Mouse (Mus musculus) cerebral cortex, adult 2 months (tissue): Measurements from ENCODE around the gene Fam13a.

ENCODE experiments used
- WGBS: fragments of 180-500 bp; shearing (Covaris S2); methylation state at CpG from one replicate; pipeline ENCODE4 v1.1.7; 2018; 5-methylcytosine and 5-hydroxymethylcytosine counted together

The Fam13a gene

DNA sequence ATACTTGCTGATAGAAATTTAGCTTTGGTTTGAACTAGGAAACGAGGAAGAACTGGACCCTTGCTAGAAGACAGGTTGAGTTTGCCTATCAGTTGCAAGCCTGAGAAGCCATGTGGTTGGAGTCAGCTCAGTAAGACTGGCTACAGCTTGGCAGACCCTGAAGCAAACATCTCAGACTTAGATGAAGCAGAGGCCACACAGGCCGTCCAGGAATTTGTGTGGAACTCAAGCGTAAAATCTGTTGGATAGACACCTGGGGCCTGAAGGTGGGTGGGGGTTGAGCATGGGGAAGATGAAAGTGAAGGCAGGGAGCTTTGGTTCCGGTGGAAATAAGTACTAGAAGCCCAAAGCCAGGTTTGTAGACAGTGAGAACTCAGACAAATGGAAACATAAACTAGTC lies 25.8 kb downstream of the Fam13a start:
- WGBS: 58% methylated on average over 4 of the region's 4 CpGs

DNA sequence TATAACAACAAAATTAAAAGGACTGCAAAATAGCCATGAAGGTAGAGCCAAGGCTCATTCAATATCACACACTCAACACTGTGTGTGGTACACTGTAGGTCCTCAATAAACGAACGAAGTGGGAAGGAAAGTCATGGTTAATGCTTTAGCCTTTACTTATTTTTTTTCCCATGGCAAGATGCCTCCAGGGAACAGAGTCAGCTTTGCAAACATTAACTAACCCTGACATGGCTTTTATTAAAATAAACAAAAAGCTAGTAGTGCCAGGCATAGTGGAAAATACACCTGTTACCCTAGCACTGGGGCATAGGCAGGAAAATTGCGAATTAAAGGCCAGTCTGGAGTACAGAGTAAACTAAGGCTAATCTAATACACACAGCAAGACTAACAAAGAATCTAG lies 35.2 kb downstream of the Fam13a start:
- 78% methylated on average over 3 of the region's 3 CpGs for WGBS

DNA sequence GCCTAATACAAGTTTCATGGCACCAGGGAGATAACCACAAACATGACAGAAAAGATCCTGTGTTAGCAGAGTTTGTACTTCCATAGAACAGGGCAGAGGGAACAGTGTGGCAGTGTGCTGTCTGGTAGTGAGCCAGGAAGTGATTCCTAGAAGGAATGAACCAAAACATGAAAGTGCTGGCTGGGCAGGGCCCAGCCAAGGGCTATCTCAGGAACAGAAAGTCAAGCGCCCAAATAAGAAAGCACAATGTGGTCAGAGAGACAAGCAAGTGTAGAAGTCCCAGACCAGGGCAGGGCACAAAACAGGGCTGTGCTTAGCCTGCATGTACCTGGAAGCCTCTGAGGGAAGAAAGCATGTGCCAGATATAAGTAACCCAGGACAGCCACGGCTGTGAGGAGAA lies 35.6 kb downstream of the Fam13a start:
- 86% methylated on average over 2 of the region's 2 CpGs for WGBS

DNA sequence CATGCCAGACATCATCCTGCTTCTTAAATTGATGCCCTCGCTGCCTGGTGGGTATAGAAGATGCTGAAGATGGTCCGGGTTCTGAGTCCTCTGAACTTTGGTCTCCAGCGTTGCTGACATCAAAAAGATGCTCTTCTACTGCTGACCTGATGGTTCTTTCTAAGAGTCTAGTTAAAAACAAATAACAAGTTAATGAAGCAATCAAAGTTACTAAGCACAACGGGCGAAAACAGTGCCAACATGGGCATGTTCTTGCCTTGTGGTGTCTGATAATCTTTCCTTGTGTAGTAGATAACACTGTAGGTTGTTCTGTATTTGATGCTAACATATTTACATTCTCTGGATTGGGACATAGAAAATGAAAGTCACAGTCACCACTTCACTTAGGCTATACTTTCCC lies 37.2 kb downstream of the Fam13a start:
- WGBS: 94% methylated on average over 5 of the region's 5 CpGs

DNA sequence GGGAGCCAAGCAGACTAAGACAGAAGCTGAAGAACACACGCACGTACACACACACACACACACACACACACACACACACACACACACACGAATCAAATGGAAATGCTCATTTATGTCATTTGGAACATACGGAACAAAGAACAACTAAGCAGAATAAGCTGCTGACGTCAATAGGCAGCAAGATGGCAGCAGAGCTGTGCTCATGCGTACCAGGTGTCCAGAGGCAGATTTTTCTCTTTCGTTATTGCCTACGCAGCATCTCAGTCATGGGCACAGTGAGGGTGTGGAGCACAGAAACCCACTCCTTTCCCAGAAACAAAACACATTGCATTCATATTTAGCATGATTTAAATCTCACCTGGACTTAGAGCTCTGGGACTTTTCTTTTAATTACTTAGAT lies 39.2 kb downstream of the Fam13a start:
- WGBS: 73% methylated on average over 8 of the region's 8 CpGs

DNA sequence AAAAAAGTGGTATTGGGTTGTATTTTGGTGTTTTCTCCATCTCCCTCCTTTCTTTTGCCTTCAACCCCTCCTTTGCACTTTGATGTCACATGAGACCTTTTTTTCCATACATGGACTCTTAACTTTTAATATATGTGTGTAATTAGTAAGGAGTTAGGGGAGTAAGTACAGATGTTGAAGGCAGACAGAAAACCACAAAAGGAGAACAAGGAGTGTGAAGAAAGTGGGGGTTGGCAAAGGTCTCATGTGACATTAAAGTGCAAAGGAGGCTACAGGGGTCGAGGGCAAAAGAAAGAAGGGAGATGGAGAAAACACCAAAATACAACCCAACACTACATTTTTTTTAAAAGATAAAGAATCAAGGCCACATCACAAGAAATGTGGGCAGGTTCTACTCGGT lies 49.1 kb downstream of the Fam13a start:
- WGBS: 71% methylated on average over 2 of the region's 2 CpGs

DNA sequence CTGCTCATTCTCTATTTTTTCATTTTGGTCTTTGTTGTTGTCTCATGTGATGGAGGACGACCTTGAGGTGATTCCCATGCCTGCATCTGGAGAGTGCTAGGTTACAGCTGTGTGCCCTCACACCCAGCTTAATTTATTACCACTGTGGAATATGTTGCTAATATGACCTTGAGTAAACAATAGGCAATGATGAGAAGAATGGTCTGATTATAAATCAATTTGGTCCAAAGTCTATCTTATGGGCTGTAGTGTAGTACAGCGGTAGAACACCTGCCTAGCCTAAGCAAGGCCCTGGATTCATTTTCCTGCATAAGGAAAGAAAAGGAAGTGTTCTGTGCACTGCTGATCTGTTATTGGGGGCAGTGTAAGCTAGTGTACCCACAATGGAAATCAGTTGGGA lies 49.9 kb downstream of the Fam13a start:
- whole genome bisulfite sequencing: 97% methylated on average over 2 of the region's 2 CpGs

DNA sequence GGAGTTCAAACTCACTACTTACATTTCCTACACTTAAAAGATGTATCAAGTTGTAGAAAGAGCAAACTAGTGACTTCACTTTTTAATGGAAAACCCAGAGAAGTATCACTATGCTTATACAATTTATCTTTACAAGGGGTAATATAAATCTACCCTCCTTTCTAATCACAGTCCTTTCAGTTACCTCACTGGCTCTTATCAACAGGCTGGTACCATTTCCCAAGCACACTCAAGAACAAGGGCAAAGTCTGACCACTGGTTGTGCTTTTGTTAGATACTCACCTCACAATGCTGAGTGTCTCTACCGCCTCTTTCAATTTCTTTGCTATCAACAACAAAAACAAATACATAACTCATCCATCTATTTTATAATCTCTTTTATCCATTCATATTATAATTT lies 51.5 kb downstream of the Fam13a start:
- WGBS: 98% methylated on average over 1 of the region's 1 CpGs

DNA sequence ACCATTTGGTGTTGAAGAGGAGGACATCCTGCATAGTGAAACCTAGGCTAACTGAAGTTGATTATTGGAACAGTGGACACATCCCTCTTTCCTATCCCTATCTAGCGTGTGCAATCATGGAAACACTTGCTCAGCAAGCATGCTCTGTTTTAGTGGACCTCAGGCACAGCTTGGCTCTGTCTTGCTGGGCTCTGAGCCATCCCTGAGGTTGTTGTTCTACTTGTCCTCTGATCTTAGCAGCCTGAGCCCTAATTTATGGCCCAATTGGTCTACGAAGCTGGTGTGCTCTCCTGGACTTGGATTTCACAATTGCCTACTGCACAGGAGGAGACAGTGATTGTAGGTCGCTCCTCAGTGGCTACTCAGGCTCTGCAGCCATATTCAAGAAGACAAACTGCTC lies 56.1 kb downstream of the Fam13a start:
- WGBS: 76% methylated on average over 3 of the region's 3 CpGs

DNA sequence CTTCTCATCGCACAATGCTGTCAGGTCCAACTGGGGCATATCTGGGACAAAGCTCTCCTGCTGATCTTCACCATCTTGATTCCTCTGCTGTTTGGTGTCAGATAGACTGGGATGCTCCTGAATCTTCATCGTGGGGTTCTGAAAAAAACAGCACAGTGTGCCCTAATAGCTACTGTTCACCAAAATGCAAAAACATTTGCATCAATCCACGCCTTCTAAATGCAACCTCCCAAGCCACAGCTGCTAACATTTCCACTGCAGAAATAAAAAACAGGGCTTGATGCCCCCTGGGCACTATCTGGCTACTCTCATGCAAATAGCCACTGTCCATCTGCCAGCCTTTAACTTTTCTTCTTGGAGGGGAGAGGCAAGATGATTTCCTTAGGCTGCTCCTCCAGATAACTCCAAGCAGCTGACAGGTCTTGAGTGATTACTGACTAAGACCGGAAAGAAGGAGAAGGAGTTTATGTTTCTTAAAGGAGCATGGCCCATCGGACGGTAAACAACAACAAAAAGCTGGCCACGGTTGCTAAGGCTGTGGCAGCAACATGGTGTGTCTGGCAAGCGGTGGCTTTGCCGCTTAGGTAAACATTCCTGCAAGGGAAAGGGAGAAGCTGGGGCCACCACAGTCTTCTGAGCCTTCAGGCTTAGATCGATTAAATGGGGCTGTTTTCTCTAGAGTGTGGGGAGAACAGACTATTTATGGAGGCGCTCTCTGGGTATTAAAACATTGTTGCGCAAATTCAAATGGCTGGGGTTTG lies 59.1 kb downstream of the Fam13a start:
- WGBS: 44% methylated on average over 12 of the region's 12 CpGs

DNA sequence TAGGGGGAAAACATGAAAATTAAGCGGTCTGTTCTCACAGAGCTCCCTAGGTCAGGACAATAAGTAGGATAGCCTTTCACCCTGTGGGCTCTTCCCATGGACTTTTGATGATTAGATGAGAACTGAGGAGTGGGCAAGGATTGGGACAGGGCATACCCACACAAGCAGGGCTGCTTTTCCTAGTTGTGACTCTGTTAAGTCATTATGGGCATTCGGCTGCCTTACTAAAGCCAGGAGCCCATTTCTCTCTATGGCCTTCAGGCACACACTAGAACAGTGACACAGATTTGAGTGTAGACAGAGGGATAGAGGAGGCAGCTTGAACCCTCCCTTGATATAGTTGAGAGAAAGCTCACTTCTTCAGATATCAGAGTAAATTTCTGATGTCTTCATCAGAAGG lies 60.3 kb downstream of the Fam13a start:
- 88% methylated on average over 2 of the region's 2 CpGs for WGBS

DNA sequence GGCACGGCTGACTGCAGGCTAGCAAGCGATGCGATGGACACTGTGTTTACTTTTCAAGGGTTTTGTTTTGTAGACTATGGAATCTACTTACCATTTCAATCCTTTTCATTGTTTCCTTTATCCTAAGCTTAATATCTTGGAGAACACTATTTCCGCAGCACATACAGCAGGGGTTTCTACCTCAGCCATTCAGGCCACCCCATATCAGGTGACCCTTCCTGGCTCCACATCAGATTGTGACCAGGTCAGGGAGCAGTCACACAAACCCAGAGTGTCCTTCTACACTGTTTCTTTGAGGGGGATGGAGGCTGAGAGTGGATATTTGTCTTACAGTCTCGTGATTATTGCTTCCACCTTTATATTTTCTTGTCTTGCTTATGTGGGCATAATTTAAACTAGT lies 61.7 kb downstream of the Fam13a start:
- 93% methylated on average over 5 of the region's 5 CpGs for WGBS

DNA sequence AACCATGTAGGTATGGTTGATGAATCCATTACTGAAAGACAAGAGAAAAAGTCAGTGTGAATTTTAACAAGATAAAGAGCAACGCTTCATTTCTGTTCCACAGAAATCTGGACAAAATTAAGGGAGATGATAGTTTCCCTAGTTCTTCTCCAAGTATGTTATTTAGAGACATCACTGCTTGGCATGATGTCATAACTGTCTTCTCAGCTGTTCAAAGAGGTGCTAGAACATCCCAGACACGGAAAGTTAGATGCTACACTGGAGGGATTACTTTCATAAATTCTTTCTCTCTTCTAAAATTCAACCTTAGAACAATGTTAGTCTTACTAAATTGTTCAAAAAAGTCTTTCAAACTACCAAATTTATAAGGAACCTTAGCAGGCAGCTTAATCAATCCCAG lies 63.8 kb downstream of the Fam13a start:
- 59% methylated on average over 2 of the region's 2 CpGs for WGBS

DNA sequence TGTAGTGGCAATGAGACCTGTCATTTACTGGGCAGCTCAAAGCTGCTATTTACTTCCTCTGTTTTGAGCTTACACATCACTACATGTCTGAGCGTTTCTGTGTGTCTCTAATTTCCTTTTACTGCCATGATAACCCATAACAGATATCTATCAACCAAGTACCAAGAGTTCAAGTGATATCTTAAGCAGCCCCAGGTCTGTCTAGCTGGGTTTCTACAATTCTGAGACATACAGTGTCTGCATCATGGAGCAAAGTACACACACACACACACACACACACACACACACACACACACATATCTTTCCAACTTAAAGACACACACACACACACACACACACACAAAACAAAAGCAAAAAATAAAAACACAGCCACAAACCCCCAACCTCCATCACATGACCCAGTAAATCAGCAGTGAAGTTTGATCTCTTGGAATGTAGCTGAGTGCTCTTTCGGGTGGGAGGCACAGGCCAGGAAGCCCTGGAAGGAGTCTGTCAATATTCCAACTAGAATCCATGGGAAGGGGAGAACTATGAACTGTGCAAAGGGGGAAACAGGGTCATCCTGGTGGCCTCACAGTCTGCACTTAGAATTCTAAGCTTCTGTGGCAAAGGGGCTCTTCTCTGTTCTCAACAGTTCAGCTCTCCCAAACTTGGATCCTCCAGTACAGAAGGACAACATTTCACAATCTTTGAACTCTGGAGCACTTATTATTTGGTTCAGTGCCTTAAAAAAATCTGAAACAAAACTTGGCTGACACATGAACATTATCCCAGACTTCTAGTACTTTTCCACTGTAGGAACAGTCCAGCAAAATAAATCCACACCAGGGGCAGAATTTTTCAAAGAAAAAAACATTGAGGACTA lies 73.0 kb downstream of the Fam13a start:
- 89% methylated on average over 2 of the region's 2 CpGs for WGBS

DNA sequence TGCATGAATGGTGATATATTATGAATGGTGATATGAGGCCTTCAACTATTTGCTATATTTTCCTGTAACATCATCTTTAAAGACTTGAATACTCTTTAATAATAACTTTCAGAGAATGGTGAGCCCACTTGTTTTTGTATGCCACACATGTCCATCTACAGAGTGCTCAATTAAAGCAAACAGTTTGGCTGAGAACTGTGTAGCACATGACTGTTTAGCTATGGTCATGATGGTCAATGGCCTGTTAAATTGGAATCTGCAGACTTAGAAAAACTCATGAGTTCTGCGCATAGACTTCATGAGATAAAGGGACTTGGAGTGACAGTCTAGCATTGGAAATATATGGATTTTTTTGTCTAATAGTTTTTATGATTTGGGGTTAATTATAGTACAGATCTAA lies 73.9 kb downstream of the Fam13a start:
- WGBS: 100% methylated on average over 1 of the region's 1 CpGs

DNA sequence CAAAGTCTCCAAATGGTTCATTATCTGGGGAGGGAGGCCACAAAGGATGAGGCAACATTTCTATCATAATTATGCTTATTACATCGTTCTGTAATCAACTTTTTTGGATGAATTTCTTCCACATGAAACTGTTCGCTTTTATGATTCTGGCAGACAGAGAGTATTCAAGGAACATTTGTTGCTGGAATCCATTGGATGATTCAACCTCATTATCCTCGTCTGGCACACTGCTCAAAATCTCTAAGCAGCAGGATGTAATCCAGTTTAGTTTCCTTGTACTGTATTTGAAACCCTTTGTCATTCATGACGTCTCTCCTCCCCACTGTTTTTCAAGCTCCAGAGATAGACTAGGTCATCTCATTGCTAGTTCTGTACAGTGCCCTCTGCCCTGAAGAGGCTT lies 77.5 kb downstream of the Fam13a start:
- 40% methylated on average over 4 of the region's 4 CpGs for WGBS

DNA sequence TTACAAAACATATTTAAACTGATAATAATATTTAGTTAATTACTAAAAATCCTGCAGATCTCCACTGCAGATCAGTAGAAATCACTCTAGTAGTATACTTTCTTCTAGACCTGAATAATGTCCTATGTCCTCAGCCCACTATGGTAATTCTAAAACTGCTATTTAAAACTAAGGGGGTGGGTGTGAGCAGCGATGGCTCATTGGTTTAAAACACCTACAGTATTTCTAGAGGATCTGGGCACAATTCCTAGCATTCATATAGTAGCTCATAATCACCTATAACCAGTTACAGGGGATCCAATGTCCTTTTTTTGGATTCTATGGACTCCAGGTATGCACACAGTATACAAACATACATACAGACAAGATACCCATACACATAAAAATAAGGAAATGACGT lies 78.1 kb downstream of the Fam13a start:
- 38% methylated on average over 2 of the region's 2 CpGs for WGBS

DNA sequence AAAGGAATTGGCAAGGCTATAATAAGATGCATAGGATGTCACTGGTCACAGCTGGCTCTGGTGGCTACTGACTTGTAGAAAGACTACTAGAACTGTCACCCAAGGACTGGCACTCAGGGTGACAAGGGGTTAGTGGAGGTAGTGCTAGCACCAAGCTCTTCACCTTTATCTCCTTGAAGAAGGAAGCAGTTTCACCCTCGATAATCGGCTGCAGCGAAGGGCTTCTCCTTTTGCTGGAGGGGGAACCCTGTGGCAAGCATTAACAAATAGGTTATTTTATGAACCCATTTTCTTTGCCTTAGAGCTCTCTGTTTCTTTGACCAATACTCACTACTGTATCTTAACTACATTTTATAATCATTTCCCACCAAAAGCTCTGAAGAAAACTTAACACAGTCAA lies 80.4 kb downstream of the Fam13a start:
- WGBS: 95% methylated on average over 3 of the region's 3 CpGs

DNA sequence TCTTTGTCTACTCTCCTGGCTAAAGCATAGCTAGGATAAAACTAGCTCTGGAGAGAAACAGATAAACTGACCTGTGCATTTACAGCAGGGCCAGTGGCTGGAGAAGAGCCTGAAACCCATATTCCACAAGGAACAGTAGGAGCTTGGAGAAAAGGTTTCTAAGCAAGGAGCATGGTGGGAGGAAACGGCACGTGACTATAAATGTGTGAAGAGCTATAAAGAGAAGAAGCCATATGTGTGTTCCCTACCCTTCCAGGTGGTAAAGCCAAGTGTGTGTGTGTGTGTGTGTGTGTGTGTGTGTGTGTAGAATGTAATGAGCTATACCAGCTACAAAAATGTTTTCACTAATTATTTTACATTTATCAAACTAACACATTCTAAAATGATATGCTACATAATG lies 82.1 kb downstream of the Fam13a start:
- WGBS: 44% methylated on average over 2 of the region's 2 CpGs

DNA sequence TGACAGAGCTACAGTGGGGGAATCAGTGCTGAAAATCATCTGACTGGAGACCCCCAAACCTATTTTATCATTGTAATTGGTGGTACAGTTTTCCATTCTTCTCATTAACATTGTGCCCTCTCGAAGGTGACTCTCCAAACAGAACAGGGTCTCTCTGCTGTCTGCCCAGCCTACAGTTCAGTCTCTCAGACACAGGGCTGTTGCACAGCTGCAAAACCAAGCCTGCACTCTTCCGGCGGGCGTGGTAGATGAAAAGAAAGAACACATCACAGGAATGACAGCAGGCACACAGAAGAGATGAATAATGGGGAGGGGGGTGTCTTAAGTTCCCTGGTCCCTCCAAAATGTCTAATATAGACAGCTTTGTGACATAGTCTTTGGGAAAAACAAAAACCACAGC lies 90.2 kb downstream of the Fam13a start:
- 39% methylated on average over 4 of the region's 4 CpGs for WGBS

DNA sequence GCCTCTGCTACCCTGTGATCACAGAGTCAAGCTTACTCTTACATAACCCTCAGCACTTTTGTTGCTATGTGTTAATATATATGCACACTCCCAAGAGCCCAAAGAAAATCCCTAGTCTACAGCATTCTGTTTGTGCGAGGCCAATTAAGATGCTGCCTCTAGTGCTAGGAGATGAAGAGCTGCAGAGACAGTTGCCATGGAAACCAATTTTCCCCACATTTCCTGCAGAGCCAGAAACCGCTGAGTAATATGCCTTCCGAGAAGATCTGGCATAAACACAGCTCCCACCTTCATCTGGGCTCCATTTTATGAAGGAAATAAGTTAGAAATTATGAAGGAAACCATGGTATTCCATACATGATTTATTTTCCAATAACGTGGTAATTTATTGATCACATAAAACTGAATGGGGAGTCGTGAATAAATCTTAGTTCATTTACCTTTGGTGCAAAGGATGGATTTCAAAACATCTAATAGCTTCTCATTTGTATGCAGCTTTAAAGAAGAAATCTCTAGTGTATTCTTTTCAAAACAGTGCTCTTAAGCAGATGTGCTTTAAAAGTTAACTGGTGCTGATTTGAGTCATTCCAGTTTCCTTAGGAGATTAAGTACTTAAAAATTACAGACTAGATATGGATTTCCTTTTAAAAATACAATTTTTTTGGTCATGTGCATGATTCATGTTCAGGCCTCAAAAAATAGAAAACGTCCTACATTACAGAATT lies 91.0 kb downstream of the Fam13a start:
- WGBS: 25% methylated on average over 6 of the region's 6 CpGs

DNA sequence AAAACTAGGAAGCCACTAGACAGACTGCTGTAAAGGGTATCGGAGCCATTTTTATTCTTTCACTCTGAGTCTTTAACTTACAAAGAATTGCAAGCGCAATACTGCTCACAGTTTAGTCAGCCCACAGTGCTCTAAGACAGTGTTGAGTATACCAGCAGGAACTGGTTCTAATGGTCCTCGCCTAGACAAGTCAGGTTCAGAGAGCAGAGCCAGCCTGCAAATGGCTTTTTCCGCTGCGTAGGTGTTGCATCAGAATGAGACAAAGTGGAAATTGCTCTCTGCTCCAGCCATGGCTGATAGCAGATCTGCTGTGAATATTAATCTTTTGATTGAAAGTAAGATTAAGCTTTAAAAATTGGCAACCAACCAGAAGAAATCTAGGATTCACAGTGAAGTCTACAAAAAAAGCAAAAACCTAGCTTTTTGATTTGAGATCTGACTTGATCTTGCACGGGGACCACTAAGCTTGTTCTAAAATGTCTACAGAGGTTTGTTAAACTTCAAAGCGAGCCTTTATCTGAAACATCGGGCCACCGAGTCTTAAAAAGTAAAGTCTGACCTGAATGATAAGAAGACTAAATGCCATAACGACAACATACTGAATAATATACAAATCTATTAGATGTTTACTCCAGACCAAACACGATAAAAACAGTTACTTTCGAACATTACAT lies 91.7 kb downstream of the Fam13a start:
- 40% methylated on average over 12 of the region's 12 CpGs for WGBS
